Mouse (Mus musculus): Measurements from ENCODE around the gene Jade1. TPM values are rescaled to one million over a fixed set of nuclear protein-coding genes. Genes with fewer than 3 reads are reported as not detected.
A peak's percentile ranks its signal among the peaks of the same experiment; 100 is the strongest.

Gene Jade1
- polyA plus RNA-seq, 1 experiment from 2014 or later: 13.5 TPM

DNA sequence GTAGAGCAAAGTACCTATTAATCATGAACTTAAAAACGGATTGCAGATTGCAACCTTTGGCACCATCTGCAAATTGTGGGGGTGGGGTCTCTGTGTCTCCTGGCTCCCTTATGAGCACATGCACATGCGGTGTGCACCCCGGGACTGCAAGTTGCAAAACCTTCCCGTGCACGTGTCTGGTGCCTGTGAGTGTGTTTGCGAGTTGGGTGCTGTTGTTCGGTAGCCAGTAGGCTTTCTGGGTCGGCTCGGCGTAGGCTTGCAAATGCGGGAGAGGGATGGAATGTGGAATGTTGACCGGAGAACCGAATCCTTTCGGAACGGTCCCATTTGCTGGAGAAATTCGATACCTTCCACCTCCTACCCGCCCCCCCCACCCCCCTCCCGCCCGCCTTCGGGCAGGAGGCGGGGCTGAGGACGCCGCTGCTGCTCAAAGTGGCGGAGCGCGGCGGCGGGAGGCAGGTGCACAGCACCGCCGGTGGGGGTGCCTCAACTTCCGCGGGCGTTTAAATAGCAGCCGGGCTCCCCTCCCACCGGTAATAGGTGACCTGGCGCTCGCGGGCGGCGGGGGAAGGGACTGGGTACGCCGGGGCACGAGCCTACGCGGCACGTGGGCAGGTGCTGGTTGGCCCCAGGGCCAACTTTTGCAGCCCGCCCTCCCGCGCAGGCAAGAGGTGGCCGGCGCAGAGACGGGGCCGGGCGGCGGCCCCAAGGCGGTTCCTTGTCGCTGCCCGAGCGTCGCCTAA, 9.1 kb downstream of the Jade1 start:
- Histone ChIP-seq H3K4me3 (replicated peaks) (peak overlapping the region; percentile 66), H3K36me3 (no peaks in the 10 kb centered on the region)
- WGBS: under 1% methylated on average over 55 of the region's 60 CpGs

DNA sequence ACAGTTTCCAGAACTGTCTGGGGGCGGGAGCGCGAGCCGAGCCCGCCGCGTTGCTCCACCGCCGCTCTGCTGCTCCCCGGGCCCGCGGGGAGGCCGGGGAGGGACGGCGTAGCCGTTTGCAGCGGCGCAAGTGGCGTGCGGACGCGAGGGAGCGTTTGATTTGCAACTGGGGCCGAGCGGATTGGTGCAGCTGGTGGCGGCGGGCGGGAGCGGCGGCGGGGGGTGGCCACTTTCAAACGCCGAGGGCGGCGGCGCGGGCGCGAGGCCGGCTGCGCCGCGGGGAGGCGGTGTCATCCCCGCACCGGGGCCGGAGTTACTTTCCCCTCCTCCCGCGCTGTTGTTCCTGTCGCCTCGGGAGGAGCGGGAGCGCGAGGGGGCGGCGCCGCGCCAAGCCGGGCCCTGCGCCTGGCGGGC, 9.9 kb downstream of the Jade1 start:
- peak overlapping the region; percentile 94 for H3K4me2 ChIP-seq (replicated peaks)
- H3K27ac ChIP-seq (replicated peaks): peak overlapping the region; percentile 88
- H3K4me1 ChIP-seq: peaks cover 18% of the 10 kb centered on the region
- no peaks in the 10 kb centered on the region for H3K36me3 ChIP-seq
- ATAC-seq (ENCODE audit: insufficient number of reproducible peaks, low FRiP score, low TSS enrichment, low read depth): peak; percentile 81
- H3K27me3 ChIP-seq: no peaks in the 10 kb centered on the region
- H3K9me3 ChIP-seq (replicated peaks): no peaks in the 10 kb centered on the region
- under 1% methylated on average over 58 of the region's 61 CpGs for WGBS
- H3K4me3 ChIP-seq (replicated peaks): peak overlapping the region; percentile 66
- H3K9ac ChIP-seq: peak overlapping the region; percentile 47

More for the DNA sequence above, 9.1 kb downstream of the Jade1 start:
- peak; percentile 54 for ATAC-seq (ENCODE audit: insufficient number of reproducible peaks, low FRiP score, low TSS enrichment, low read depth)
- peak overlapping the region; percentile 92 for H3K27ac ChIP-seq (replicated peaks)
- H3K27me3 ChIP-seq: no peaks in the 10 kb centered on the region
- no peaks in the 10 kb centered on the region for H3K9me3 ChIP-seq (replicated peaks)
- peaks cover 18% of the 10 kb centered on the region for H3K4me1 ChIP-seq
- peak overlapping the region; percentile 94 for H3K4me2 ChIP-seq (replicated peaks)
- peak overlapping the region; percentile 47 for H3K9ac ChIP-seq

DNA sequence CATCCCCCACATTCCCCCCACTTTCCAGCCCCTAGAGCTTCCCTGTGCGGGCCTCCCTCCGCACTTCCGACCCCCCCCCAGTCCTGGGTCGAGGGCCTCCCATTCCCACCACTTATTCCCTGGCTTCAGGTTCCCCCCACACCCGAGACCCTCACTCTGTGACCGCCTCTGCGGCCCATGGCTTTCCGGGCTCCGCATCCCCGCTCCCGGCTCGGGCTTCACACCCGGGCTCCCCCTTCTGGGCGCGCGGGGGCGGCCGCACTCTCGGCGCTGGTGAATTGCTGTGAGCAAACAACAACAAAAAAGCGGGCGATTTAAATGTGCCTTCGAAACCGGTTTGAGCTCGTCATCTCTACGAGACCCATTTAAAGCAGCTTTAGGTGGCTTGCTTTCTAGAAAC, 10.4 kb downstream of the Jade1 start:
- H3K9ac ChIP-seq: peak overlapping the region; percentile 47
- H3K27ac ChIP-seq (replicated peaks): peak overlapping the region; percentile 88
- ATAC-seq (ENCODE audit: insufficient number of reproducible peaks, low FRiP score, low TSS enrichment, low read depth): peak; percentile 17; the same call in 1 of the 2 replicates
- no peaks in the 10 kb centered on the region for H3K27me3 ChIP-seq
- H3K9me3 ChIP-seq (replicated peaks): no peaks in the 10 kb centered on the region
- peak overlapping the region; percentile 94 for H3K4me2 ChIP-seq (replicated peaks)
- H3K4me1 ChIP-seq: peaks cover 18% of the 10 kb centered on the region
- WGBS: under 1% methylated on average over 26 of the region's 26 CpGs
- H3K36me3 ChIP-seq: no peaks in the 10 kb centered on the region
- peak overlapping the region; percentile 66 for H3K4me3 ChIP-seq (replicated peaks)

GRCm38 (mm10) chr3:41569943-41570342, 14.4 kb downstream of the Jade1 start:
- Histone ChIP-seq H3K27me3 (no peaks in the 10 kb centered on the region), H3K4me2 (replicated peaks) (no peak overlapping the region), H3K36me3 (no peaks in the 10 kb centered on the region), H3K9ac (no peak overlapping the region), H3K4me1 (peaks cover 7% of the 10 kb centered on the region; the same call in 1 of the 2 replicates), H3K9me3 (replicated peaks) (no peaks in the 10 kb centered on the region), H3K27ac (replicated peaks) (no peak overlapping the region), H3K4me3 (replicated peaks) (no peak overlapping the region)
- 69% methylated on average over 5 of the region's 5 CpGs for WGBS
- ATAC-seq (ENCODE audit: insufficient number of reproducible peaks, low FRiP score, low TSS enrichment, low read depth): no peak

DNA sequence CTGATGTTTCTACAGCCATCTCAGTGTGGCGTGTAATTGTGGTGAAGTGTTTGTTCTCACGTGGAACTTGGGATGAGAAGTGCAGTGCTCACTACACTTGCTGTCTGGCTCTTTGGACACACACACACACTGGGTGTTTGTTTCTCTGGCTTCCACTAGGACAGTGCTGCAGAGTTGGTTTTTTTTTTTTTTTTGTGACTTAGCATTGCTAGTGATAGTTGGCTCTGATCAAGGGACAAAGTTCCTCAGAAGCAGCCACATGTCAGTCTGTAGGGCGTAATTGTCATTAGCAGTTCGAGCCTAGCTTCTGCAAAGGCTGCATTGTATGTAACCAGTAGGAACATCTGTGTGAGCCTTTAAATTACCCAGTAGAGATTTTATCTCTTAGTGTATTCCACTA, 16.6 kb downstream of the Jade1 start:
- H3K4me1 ChIP-seq: no peaks in the 10 kb centered on the region; the same call in 1 of the 2 replicates
- no peaks in the 10 kb centered on the region for H3K36me3 ChIP-seq
- no peak overlapping the region for H3K27ac ChIP-seq (replicated peaks)
- no peak overlapping the region for H3K4me3 ChIP-seq (replicated peaks)
- H3K4me2 ChIP-seq (replicated peaks): no peak overlapping the region
- 70% methylated on average over 4 of the region's 4 CpGs for WGBS
- H3K9ac ChIP-seq: no peak overlapping the region
- no peaks in the 10 kb centered on the region for H3K9me3 ChIP-seq (replicated peaks)
- no peak for ATAC-seq (ENCODE audit: insufficient number of reproducible peaks, low FRiP score, low TSS enrichment, low read depth)
- H3K27me3 ChIP-seq: no peaks in the 10 kb centered on the region

- no peak for ATAC-seq (ENCODE audit: insufficient number of reproducible peaks, low FRiP score, low TSS enrichment, low read depth)
- H3K9me3 ChIP-seq (replicated peaks): no peaks in the 10 kb centered on the region
- no peak overlapping the region for H3K4me2 ChIP-seq (replicated peaks)
- H3K27ac ChIP-seq (replicated peaks): no peak overlapping the region
- H3K9ac ChIP-seq: no peak overlapping the region
- no peaks in the 10 kb centered on the region for H3K27me3 ChIP-seq
- no peak overlapping the region for H3K4me3 ChIP-seq (replicated peaks)
- 93% methylated on average over 11 of the region's 11 CpGs for WGBS
- no peaks in the 10 kb centered on the region; the same call in 1 of the 2 replicates for H3K4me1 ChIP-seq
- no peaks in the 10 kb centered on the region for H3K36me3 ChIP-seq
These were observed 17.4 kb downstream of the Jade1 start for GRCm38 (mm10) chr3:41572968-41573367.

- no peak for ATAC-seq (ENCODE audit: insufficient number of reproducible peaks, low FRiP score, low TSS enrichment, low read depth)
- 62% methylated on average over 8 of the region's 8 CpGs for WGBS
- Histone ChIP-seq H3K36me3 (no peaks in the 10 kb centered on the region), H3K27me3 (no peaks in the 10 kb centered on the region), H3K27ac (replicated peaks) (no peak overlapping the region), H3K4me1 (no peaks in the 10 kb centered on the region; the same call in 1 of the 2 replicates), H3K9me3 (replicated peaks) (no peaks in the 10 kb centered on the region), H3K4me3 (replicated peaks) (no peak overlapping the region), H3K9ac (no peak overlapping the region), H3K4me2 (replicated peaks) (no peak overlapping the region)
These were observed 18.7 kb downstream of the Jade1 start for GRCm38 (mm10) chr3:41574208-41574607.

- no peaks in the 10 kb centered on the region for H3K36me3 ChIP-seq
- WGBS: 51% methylated on average over 7 of the region's 7 CpGs
- no peak overlapping the region for H3K9ac ChIP-seq
- no peaks in the 10 kb centered on the region for H3K9me3 ChIP-seq (replicated peaks)
- no peak for ATAC-seq (ENCODE audit: insufficient number of reproducible peaks, low FRiP score, low TSS enrichment, low read depth)
- H3K4me2 ChIP-seq (replicated peaks): no peak overlapping the region
- no peaks in the 10 kb centered on the region for H3K27me3 ChIP-seq
- H3K4me1 ChIP-seq: no peaks in the 10 kb centered on the region; the same call in 1 of the 2 replicates
- no peak overlapping the region for H3K4me3 ChIP-seq (replicated peaks)
- H3K27ac ChIP-seq (replicated peaks): no peak overlapping the region
These were observed 19.3 kb downstream of the Jade1 start for GRCm38 (mm10) chr3:41574720-41575435.

GRCm38 (mm10) chr3:41575971-41576370, 20.4 kb downstream of the Jade1 start:
- Histone ChIP-seq H3K4me2 (replicated peaks) (no peak overlapping the region), H3K9ac (no peak overlapping the region), H3K4me3 (replicated peaks) (no peak overlapping the region), H3K36me3 (no peaks in the 10 kb centered on the region), H3K4me1 (no peaks in the 10 kb centered on the region; the same call in 1 of the 2 replicates), H3K9me3 (replicated peaks) (no peaks in the 10 kb centered on the region), H3K27ac (replicated peaks) (no peak overlapping the region), H3K27me3 (no peaks in the 10 kb centered on the region)
- no peak for ATAC-seq (ENCODE audit: insufficient number of reproducible peaks, low FRiP score, low TSS enrichment, low read depth)
- WGBS: 67% methylated on average over 5 of the region's 5 CpGs

- H3K9ac ChIP-seq: no peak overlapping the region
- no peak overlapping the region for H3K4me2 ChIP-seq (replicated peaks)
- peaks cover 10% of the 10 kb centered on the region; the same call in 1 of the 2 replicates for H3K4me1 ChIP-seq
- 84% methylated on average over 2 of the region's 2 CpGs for WGBS
- no peaks in the 10 kb centered on the region for H3K36me3 ChIP-seq
- ATAC-seq (ENCODE audit: insufficient number of reproducible peaks, low FRiP score, low TSS enrichment, low read depth): no peak
- H3K27ac ChIP-seq (replicated peaks): no peak overlapping the region
- no peak overlapping the region for H3K4me3 ChIP-seq (replicated peaks)
- H3K9me3 ChIP-seq (replicated peaks): no peaks in the 10 kb centered on the region
- H3K27me3 ChIP-seq: no peaks in the 10 kb centered on the region
These were observed 21.7 kb downstream of the Jade1 start for GRCm38 (mm10) chr3:41577240-41577639.

GRCm38 (mm10) chr3:41579873-41580272, 24.3 kb downstream of the Jade1 start:
- H3K4me2 ChIP-seq (replicated peaks): no peak overlapping the region
- no peak overlapping the region for H3K27ac ChIP-seq (replicated peaks)
- H3K27me3 ChIP-seq: no peaks in the 10 kb centered on the region
- peaks cover 14% of the 10 kb centered on the region; the same call in 1 of the 2 replicates for H3K4me1 ChIP-seq
- H3K9me3 ChIP-seq (replicated peaks): no peaks in the 10 kb centered on the region
- 59% methylated on average over 4 of the region's 4 CpGs for whole genome bisulfite sequencing
- H3K9ac ChIP-seq: no peak overlapping the region
- no peak for ATAC-seq (ENCODE audit: insufficient number of reproducible peaks, low FRiP score, low TSS enrichment, low read depth)
- no peak overlapping the region for H3K4me3 ChIP-seq (replicated peaks)
- H3K36me3 ChIP-seq: no peaks in the 10 kb centered on the region

All from embryonic facial prominence, embryonic 15.5 days (tissue).